Mouse (Mus musculus) stomach, postnatal 0 days (tissue): ENCODE data around the gene Nuak2. TPM values are rescaled to one million over a fixed set of nuclear protein-coding genes. Genes with fewer than 3 reads are reported as not detected.

Experiments
- ATAC-seq: fragments of 200-750 bp; cut with Nextera tagmentation; 2 replicates; pipeline ENCODE4 v1.8.0; 2017; ENCODE audit not compliant: low FRiP score, low TSS enrichment
- DNase-seq: peaks from one replicate; pipeline ENCODE4 v3.0.0-alpha.2; 2016; ENCODE audit warnings: low spot score
- H3K27ac ChIP-seq: fragments of 300-500 bp; sonication (generic); replicated peaks from 2 replicates; pipeline ENCODE4 v1.5.1; 2014; ENCODE audit warnings: mild to moderate bottlenecking, control low read depth
- H3K27me3 ChIP-seq: fragments of 300-500 bp; sonication (generic); 2 replicates; pipeline ENCODE4 v1.6.1; 2014; ENCODE audit warnings: low read length; ENCODE audit not compliant: control insufficient read depth, insufficient read depth
- H3K36me3 ChIP-seq: fragments of 300-500 bp; sonication (generic); 2 replicates; pipeline ENCODE4 v1.6.1; 2014; ENCODE audit warnings: low read length, mixed read lengths; ENCODE audit not compliant: control insufficient read depth, insufficient read depth
- H3K4me1 ChIP-seq: fragments of 300-500 bp; sonication (generic); replicated peaks from 2 replicates; pipeline ENCODE4 v1.6.1; 2014; ENCODE audit warnings: antibody characterized with exemption; ENCODE audit not compliant: control insufficient read depth, insufficient read depth
- H3K4me2 ChIP-seq: fragments of 300-500 bp; sonication (generic); replicated peaks from 2 replicates; pipeline ENCODE4 v1.6.1; 2014; ENCODE audit warnings: low read depth, mild to moderate bottlenecking, control low read depth, moderate library complexity
- H3K4me3 ChIP-seq: fragments of 300-500 bp; sonication (generic); 2 replicates; pipeline ENCODE4 v1.5.1; 2014; ENCODE audit warnings: low read depth, low read length, control low read depth
- H3K9ac ChIP-seq: fragments of 300-500 bp; sonication (generic); 2 replicates; pipeline ENCODE4 v1.6.1; 2014; ENCODE audit warnings: mild to moderate bottlenecking, low read length, control low read depth, mixed read lengths
- H3K9me3 ChIP-seq: fragments of 300-500 bp; sonication (generic); 2 replicates; pipeline ENCODE4 v1.6.1; 2016; ENCODE audit warnings: low read length; ENCODE audit not compliant: control insufficient read depth
- CTCF ChIP-seq: IDR thresholded peaks from 2 replicates; pipeline ENCODE4 v1.5.1; 2016; ENCODE audit warnings: antibody characterized with exemption, low read depth, mild to moderate bottlenecking, moderate library complexity
- EP300 ChIP-seq: optimal IDR thresholded peaks from 2 replicates; pipeline ENCODE3; 2016; ENCODE audit warnings: antibody characterized with exemption
- WGBS: fragments of 180-500 bp; shearing (Covaris S2); extraction: QIAGEN DNeasy Blood & Tissue Kit; methylation state at CpG from one replicate; pipeline ENCODE4 v1.1.7; 2014; 5-methylcytosine and 5-hydroxymethylcytosine counted together
- polyA plus RNA-seq: library from polyadenylated mRNA; unstranded; fragments of >200 nt; fragmentation: Nextera tagmentation; extraction: Ambion mirVana; gene quantifications from 2 replicates; pipeline ENCODE4 v1.2.1, GENCODE M21; 2015

The Nuak2 gene
- polyA plus RNA-seq, 1 experiment from 2014 or later: 6.2 TPM

DNA sequence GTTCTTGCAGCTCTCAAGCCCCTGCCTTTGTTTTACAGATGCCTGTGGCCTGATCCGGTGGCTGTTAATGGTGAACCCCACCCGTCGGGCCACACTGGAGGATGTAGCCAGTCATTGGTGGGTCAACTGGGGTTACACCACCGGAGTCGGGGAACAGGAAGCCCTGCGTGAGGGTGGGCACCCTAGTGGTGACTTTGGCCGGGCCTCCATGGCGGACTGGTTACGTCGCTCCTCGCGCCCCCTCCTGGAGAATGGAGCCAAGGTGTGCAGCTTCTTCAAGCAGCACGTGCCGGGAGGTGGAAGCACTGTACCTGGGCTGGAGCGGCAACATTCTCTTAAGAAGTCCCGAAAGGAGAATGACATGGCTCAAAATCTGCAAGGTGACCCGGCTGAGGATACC lies 15.4 kb downstream of the Nuak2 start:
- H3K9ac ChIP-seq: no peak overlapping the region
- H3K27ac ChIP-seq: no peak overlapping the region
- no peak for TF ChIP-seq EP300
- peak; percentile 1; the same call in 1 of the 2 replicates for TF ChIP-seq CTCF
- ATAC-seq (no peak), DNase-seq (no peak)
- no peak overlapping the region for H3K4me2 ChIP-seq
- H3K9me3 ChIP-seq: no peaks in the 10 kb centered on the region
- 90% methylated on average over 17 of the region's 17 CpGs for WGBS
- H3K4me1 ChIP-seq: peaks cover 4% of the 10 kb centered on the region; the same call in 1 of the 2 replicates
- no peaks in the 10 kb centered on the region; the same call in 1 of the 2 replicates for H3K36me3 ChIP-seq
- no peak overlapping the region for H3K4me3 ChIP-seq
- no peaks in the 10 kb centered on the region for H3K27me3 ChIP-seq

DNA sequence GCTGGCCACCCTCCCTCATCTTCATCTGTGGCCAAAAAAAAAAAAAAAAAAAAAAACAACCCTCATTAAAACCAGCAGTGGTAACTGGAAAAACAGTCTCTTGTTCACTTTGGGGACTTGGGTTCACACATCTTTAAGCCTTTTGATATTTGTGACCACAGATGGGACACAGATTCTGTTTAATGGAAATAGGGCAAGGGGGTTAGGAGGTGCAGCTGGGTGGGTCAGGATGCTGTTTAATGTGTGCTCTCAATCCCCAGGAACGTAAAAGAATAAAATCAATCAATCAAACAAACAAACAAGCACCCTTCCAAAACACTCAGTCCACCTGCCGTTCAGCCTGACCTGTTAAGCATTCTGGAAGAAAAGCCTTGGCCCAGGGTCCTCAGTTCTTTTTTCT lies 17.3 kb downstream of the Nuak2 start:
- H3K4me1 ChIP-seq: peaks cover 4% of the 10 kb centered on the region; the same call in 1 of the 2 replicates

DNA sequence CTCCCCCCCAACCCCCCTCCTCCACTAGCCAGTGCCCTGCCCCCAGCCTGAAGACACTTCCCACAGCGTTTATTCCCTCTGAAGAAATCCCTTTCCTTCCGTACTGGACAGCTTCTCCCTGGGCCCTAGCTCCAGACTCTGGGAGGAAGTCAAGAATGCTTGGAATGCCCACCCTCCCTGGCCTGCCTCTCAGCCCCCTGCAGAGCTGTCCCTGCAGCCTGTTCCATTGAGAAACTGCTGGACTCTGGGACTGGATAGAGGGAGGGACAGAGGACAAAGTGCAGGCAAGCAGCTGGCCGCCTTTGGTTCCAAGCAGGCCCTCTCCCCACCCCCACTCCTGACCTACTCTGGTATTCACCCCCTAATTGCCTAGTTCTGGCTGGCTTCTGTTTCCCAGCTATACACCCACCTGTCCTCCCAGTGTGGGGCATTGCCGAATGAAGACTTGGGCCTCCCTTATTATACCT lies 17.8 kb downstream of the Nuak2 start:
- TF ChIP-seq CTCF: no peak
- no peak for TF ChIP-seq EP300
- H3K4me1 ChIP-seq: peaks cover 4% of the 10 kb centered on the region; the same call in 1 of the 2 replicates
- ATAC-seq: peak; percentile 69
- H3K9me3 ChIP-seq: no peaks in the 10 kb centered on the region
- H3K27ac ChIP-seq: peak overlapping the region; percentile 65; the same call in 1 of the 2 replicates
- DNase-seq: peak; percentile 50
- no peak overlapping the region for H3K4me2 ChIP-seq
- H3K36me3 ChIP-seq: no peaks in the 10 kb centered on the region; the same call in 1 of the 2 replicates
- no peak overlapping the region for H3K4me3 ChIP-seq
- H3K27me3 ChIP-seq: no peaks in the 10 kb centered on the region
- H3K9ac ChIP-seq: no peak overlapping the region
- WGBS: 23% methylated on average over 4 of the region's 4 CpGs

More for the DNA sequence above, 17.3 kb downstream of the Nuak2 start:
- no peak overlapping the region for H3K4me3 ChIP-seq
- ATAC-seq (no peak), DNase-seq (no peak)
- no peak overlapping the region for H3K4me2 ChIP-seq
- no peaks in the 10 kb centered on the region for H3K9me3 ChIP-seq
- WGBS: 19% methylated on average over 2 of the region's 2 CpGs
- no peaks in the 10 kb centered on the region; the same call in 1 of the 2 replicates for H3K36me3 ChIP-seq
- TF ChIP-seq CTCF (no peak), EP300 (no peak)
- no peaks in the 10 kb centered on the region for H3K27me3 ChIP-seq
- H3K27ac ChIP-seq: no peak overlapping the region
- H3K9ac ChIP-seq: no peak overlapping the region

DNA sequence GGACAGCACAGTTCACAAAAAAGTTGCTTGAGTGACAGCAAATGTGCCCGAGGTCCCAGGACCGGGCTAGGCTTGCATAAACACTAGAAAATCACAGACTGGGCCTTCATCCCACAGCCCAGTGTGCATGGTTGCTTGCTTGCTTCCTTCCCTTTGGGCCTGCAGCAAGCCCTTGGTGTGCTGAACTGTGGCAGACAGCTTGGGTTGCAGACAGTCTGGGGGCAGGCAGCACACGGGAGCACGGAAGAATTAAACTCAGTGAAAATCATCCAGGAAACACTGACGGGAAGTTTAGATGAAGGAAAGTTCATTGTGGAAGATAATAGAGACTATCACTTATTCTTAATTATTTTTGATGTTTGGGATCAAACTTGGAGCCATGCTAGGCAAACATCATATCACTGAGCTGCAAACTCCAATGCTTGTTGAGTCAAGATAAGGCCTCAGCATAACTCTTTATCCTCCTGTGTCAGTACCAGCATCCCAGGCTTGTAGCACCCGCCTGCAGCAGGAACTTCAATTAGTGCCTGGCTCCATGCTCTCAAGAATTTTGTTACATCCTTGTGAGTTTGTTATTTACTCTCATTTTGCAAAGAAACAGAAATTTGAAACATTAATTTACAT lies 18.4 kb downstream of the Nuak2 start:
- H3K9ac ChIP-seq: no peak overlapping the region

DNA sequence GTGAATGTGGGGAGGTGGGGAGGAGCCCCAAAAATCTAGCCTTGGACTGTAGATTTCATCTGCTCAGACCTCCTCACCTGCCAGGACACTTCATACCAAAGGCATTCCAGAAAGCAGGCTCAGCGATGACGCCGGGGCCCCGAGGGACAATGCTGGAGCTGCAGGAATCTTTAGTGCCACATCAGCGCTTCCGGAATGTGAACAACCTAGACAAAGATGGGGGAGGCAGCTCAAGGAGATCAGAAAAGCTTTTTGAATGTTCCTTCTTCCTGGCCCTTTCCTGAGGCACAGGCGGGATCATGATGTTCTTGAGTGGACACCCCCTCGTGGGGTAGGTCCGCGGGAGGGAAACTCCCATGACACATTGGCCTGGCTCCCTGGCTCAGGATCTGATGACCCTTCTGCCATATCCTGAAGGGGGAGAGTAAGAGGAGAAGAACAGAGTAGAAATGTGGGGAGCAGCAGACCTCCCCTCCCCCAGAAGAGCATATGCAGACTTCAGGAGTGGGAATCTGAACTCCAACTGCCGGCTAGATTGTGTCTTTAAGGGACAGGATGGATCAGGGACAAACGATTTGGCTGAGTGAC lies 19.5 kb downstream of the Nuak2 start:
- H3K4me1 ChIP-seq: peaks cover 4% of the 10 kb centered on the region; the same call in 1 of the 2 replicates
- H3K27me3 ChIP-seq: no peaks in the 10 kb centered on the region
- no peak overlapping the region; the same call in 1 of the 2 replicates for H3K27ac ChIP-seq
- no peaks in the 10 kb centered on the region; the same call in 1 of the 2 replicates for H3K36me3 ChIP-seq
- no peak overlapping the region for H3K4me3 ChIP-seq
- TF ChIP-seq EP300 (no peak), CTCF (no peak)
- H3K9me3 ChIP-seq: no peaks in the 10 kb centered on the region
- no peak for DNase-seq
- no peak for ATAC-seq
- H3K4me2 ChIP-seq: no peak overlapping the region
- WGBS: 67% methylated on average over 12 of the region's 12 CpGs
- H3K9ac ChIP-seq: no peak overlapping the region

More for the DNA sequence above, 18.4 kb downstream of the Nuak2 start:
- Histone ChIP-seq H3K4me2 (no peak overlapping the region), H3K4me1 (peaks cover 4% of the 10 kb centered on the region; the same call in 1 of the 2 replicates), H3K27ac (peak overlapping the region; percentile 65; the same call in 1 of the 2 replicates), H3K36me3 (no peaks in the 10 kb centered on the region; the same call in 1 of the 2 replicates), H3K27me3 (no peaks in the 10 kb centered on the region), H3K4me3 (no peak overlapping the region), H3K9me3 (no peaks in the 10 kb centered on the region)
- TF ChIP-seq EP300: no peak
- TF ChIP-seq CTCF: no peak
- ATAC-seq: no peak; the same call in 1 of the 2 replicates
- no peak for DNase-seq
- 28% methylated on average over 6 of the region's 6 CpGs for WGBS
